7 mouse cellular contexts compared by ENCODE assay signal in the genomic region with DNA sequence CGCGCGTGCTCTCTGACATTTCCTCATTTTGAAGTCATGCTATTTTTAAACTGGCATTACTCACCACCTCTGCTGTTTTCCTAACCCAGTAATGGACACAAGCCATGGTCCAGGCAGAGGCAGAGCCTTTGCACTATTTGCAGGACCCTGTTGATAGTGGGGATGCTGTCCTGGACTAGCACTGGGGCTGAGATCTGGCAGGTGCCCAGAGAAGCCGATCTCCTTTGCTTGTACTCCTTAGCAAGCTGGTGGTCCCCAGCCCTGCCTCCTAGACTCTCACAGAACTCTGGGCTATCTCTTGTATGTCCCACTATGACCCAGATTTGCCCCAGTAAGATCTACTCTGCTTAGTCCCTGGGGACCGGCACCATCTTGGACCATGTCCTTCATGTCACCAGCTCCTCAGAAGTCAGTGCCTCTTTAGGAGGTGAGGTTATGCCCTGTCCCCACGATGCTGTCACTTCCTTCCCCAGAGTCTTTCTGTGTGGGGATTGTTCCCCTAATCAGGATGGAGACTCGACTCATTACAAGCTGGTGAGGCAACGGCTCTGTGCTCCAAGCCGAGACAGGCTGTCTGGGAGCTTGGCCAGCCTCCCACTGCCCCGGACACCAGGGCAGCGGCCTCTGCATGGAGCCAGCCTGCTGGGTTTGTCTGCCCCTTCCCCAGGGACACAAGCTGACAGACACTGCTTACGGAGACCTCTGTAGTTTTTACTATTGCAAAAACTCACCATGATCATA.
DNase-seq lines count a peak whose midpoint lies in the region; ATAC-seq lines count a peak whose summit lies in the region.

No protein-coding gene starts in this region.

- H3K9ac ChIP-seq in limb, embryonic 12.5 days (replicated peaks): no peak overlapping the region

- no peak overlapping the region for H3K4me2 ChIP-seq in limb, embryonic 12.5 days

- H3K4me3 ChIP-seq in limb, embryonic 12.5 days (replicated peaks): no peak overlapping the region
- H3K4me3 ChIP-seq in limb, embryonic 10.5 days: no peak overlapping the region

- no peaks in the 10 kb centered on the region; the same call in 1 of the 2 replicates for H3K27me3 ChIP-seq in limb, embryonic 12.5 days
- H3K27me3 ChIP-seq in limb, embryonic 10.5 days (ENCODE audit: low read depth, poor library complexity, severe bottlenecking): no peaks in the 10 kb centered on the region; the same call in 1 of the 2 replicates

- no peaks in the 10 kb centered on the region for H3K36me3 ChIP-seq in limb, embryonic 12.5 days
- H3K36me3 ChIP-seq in limb, embryonic 10.5 days: no peaks in the 10 kb centered on the region

- 0 out of 2 replicates have a peak, but pooled peaks have one; percentile 13 for ATAC-seq in limb, embryonic 12.5 days (ENCODE audit: insufficient number of reproducible peaks, insufficient read depth, low FRiP score, low TSS enrichment, low read depth)

- peaks cover 7% of the 10 kb centered on the region for H3K4me1 ChIP-seq in limb, embryonic 12.5 days (replicated peaks)
- peaks cover 13% of the 10 kb centered on the region; the same call in 1 of the 2 replicates for H3K4me1 ChIP-seq in limb, embryonic 10.5 days

- no peak overlapping the region for H3K27ac ChIP-seq in limb, embryonic 12.5 days
- H3K27ac ChIP-seq in limb, embryonic 10.5 days: no peak overlapping the region

- DNase-seq in limb, embryonic 10.5 days (ENCODE audit: low spot score): no peak
- peak; percentile 53 for DNase-seq in cerebellum, adult 11-12 months
- DNase-seq in heart, adult 8-10 months (ENCODE audit: low spot score): peak; percentile 56
- DNase-seq in lung, postnatal 10 days: peak; percentile 70
- DNase-seq in thymus, postnatal 14 days: no peak
- DNase-seq in ovary, postnatal 36 days (ENCODE audit: low spot score): no peak

- 79% methylated on average over 12 of the region's 12 CpGs for WGBS in limb, embryonic 12.5 days
- 86% methylated on average over 12 of the region's 12 CpGs for WGBS in limb, embryonic 10.5 days

- no peaks in the 10 kb centered on the region for H3K9me3 ChIP-seq in limb, embryonic 12.5 days
- no peaks in the 10 kb centered on the region for H3K9me3 ChIP-seq in limb, embryonic 10.5 days (replicated peaks)

Comparison
In these comparisons a context has a peak if more than half of its experiments do, and no peak if none do; other contexts are left out.
1. DNase-seq: peak in cerebellum, adult 11-12 months (single experiment), heart, adult 8-10 months (single experiment) and lung, postnatal 10 days (single experiment); none in limb, embryonic 10.5 days (single experiment), thymus, postnatal 14 days (single experiment) and ovary, postnatal 36 days (single experiment).